Mouse (Mus musculus) layer of hippocampus, postnatal 36 days (tissue): ENCODE results near the gene Il34. TPM values are rescaled to one million over a fixed set of nuclear protein-coding genes. Genes with fewer than 3 reads are reported as not detected.

ENCODE experiments used
- DNase-seq, 2 experiments: peaks; one replicate each; pipeline ENCODE4 v3.0.0; 2022
- total RNA-seq, 2 experiments: library from RNA; stranded (reverse); gene quantifications; 2 replicates each; pipeline ENCODE4 v1.2.3; 2021

The Il34 gene
- 10 to 100 TPM; 76.7 to 81.1 TPM for total RNA-seq

DNA sequence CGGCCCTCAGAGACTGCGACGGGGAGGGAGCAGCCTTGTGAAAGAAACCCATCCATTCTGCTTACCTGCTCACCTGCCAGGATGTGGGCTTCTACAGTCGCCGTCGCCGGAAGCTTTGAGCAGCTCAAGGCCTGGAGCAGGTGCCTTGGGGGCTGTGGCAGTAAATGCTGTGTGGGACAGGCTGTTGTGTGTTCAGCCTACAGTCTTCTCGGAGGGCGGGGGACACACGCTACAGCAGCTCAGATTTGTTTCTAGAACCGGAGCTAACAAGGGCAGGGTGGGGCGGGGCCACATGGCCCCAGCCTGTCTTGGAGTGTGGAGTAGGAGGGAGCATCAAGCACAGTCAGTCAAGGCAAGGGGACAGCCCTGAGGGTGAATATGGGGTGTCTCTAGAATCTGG is at the start of gene Il34:
Gene Il34 (minus strand): TSS at position 256 of the 400 bp plus-strand sequence.
- no peak for DNase-seq

DNA sequence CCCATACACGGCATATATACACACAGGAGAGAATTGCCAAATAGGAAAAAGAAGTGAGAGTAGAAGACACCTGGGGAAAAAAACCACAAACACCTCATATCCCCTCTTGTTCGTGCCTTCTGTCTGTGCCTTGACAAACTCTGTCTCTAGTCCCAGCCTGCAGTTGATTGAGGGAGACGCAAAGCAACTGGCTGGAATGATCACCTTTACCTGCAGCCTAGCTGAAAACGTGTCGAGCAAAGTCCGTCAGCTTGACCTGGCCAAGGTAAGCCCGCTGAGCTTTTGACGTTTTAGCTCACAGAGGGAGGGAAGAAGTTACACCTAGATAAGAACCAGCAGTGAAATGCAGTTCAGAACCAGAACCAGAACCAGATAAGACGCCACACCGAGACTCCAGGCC is 45.5 kb upstream of the Il34 start:
- DNase-seq, result no peak

DNA sequence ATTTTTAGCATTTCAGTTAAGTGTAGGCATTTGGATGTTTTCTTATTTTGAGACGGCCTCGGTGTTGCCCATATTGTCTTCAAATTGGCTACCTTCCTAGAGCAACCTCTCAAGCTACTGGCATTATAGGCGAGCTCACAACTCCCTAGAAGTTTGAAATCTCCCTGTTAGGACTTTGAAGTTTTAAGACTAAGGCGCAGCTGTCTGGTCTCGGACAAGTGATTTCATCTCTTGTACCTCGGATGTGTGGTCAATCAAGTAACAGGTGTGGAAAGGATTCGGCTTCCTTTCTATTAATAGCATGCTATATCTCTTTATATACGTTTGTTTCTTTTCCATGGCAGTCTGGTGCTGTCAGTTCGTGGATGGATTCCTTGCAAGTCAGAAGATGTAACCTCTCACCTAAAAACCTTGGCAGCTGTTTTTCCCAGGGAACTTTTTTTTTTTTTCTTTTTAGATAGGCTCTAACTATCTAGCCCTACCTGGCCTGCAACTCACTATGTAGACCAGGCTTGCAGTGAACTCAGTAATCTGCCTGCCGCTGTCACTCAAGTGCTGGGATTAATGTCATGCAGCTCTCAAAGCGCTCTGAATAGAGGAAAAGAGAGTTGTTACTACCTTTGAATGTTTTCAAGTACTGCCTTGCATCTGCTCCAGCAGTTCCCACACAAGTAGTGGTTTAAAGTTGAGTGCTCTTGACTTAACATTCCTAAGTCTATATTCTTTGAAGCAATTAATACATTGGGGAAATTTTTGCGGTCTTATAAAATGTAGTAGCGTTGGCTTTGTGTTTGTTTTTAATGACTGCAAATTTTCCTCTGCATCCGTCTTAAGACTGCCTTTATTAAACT is 42.1 kb upstream of the Il34 start:
- DNase-seq, result no peak

DNA sequence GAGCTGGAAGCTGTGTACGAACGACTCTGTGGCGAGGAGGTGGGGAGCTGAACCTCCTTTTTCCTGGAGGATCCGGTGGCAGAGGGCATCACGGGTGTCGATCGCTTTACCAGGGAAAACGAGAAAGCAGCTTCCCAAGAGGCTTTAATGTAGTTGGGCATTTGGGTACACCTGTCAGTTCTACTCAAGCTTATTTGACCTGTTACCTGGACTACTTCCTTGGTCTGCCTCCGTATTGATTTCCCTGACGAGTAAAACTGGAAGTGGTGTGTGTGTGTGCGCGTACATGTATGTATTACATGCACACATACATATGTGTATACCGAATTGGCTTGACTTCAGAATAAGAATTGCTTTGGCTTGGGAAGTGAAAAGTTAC is 41.4 kb upstream of the Il34 start:
- no peak for DNase-seq

DNA sequence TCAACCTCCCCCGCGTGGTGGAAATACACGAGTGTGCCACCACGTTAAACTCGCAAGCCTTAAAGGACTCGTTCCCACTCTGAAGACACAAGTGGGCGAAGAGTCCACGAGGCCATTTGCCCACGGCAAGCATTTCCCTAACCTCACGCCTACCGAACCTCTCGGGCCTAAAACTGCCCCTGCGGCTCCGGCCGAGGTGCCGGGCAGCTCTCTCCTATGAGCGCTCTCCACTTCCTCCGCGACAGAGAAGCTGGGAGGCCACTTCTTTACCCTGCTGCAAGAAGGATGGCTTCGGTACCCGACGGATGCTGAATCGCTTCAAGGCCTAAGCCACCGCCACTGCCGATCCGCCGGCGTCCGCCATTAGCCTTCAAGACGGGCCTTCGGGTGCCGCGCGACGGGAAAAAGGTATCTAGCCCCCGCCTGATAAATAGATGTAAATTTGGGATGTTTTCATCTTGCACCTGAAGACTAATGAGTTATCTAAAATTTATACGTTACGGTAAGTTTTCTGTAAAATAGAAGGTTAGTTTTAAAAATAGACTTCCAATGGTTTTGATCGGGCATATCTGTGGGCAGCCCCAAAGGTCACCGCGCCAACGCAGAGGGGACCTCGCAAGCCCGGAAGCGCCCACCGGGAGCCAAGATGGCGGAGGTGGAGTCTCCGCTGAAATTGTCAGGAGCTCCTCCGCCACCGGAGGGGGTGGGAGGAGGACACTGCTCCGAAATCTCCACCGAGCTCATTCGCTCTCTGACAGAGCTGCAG is 40.9 kb upstream of the Il34 start, which contains the start of the genes Cog4 and Sf3b3:
Gene Cog4 (plus strand): TSS at position 196 of the 766 bp plus-strand sequence.
Gene Sf3b3 (minus strand): TSS at position 383 of the 766 bp plus-strand sequence.
- peak; percentile 82 to 85 for DNase-seq

DNA sequence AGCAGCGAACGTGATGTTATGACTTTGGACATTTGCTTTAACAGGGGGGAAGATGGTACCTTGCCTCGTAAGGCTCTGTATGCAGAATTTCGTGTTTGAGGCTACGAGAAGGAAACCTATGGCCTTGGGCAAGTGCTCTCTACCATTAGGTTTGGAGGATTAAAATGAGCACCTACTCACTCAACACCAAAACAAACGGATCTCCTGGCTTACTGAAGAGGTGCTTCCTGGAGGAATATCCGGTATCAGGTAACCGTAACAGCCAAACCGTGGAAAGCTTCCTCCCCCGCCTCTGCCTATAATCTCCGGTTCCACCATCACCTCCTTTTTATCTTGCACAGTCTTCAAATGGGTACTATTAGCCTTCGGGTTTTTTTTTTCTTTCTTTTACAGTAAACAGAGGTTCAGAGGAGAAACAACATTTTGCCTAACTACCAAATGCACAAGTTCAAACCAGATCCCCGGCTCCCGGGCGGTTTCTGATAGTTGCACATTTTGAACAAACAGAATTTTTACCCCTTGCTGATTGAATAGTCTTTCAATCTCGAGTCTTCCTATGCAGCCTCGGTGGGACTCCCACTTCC is 40.2 kb upstream of the Il34 start:
- DNase-seq, result no peak

DNA sequence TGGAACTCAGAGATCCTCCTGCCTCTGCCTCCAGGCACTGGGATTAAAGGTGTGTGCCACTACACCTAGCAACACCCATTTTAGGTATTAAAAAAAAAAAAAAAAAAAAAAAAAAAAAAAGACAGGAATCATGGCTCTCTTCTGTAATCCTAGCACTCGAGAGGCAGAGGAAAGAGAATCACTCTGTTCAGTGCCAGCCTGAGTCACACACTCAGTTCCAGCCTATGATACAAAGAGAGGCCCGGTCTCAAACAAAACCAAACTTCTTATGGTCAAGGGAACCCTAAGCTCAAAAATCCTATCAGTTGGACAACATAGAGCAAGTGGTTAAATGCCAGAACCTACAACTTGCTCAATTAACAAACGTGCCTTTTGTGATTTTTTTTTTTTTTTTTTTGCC is 39.2 kb upstream of the Il34 start:
- DNase-seq, result no peak

DNA sequence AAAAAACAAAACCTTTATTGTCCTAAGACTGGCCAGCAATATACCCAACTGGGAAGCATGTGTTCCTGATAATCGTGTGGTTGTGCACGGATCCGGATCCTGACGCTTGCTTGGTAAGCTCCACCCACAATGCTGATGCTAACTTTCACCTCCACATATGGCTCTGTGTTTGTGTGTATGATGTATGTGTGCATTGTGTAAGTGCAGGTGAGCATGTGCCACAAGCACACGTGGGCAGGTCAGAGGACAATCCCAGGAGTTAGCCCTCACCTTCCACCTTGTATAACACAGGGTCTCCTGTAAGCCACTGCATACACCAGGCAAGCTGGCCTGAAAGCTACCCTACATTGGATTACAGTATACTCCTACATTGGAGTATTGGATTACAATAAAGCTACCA is 37.5 kb upstream of the Il34 start:
- DNase-seq, result no peak

DNA sequence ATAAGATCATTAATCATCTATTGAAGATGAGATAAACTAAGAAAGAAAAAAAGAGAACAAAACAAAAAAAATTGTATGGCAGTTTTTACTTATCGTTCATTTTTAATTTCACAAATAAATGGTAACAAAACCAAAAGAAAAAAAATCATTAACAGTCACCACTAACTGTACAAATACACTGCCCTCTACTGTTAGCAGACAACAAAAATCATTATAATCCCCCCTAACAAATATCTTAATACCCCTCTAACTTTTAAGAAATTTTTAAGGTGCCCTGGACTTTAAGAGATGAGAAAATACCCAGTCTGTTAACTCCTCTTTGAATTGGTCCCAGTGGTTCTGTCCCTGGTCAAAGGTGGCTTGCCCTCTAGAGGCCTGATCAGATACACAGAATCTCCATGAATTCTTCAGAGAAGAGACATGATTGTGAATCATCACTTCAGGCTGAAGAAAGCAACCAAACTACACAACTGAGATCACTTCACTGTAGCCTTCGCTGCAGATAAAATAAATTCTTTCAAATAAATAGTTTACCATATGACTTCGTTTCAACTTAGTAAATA is 36.4 kb upstream of the Il34 start:
- no peak for DNase-seq

DNA sequence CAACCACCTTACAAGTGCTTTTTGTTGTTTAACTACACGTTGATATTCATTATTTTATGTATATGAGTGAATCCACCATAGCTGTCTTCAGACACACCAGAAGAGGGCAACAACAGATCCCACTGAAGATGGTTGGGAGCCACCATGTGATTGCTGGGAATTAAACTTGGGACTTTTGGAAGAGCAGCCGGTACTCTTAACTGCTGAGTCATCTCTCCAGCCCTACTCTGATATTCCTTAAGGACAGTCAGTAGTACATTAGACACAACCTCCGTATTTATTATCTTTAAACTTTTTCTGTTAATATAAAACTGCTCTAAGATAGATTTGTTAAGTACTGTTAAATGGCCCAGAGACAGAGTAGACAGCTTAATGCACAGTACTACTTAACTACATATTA is 26.2 kb upstream of the Il34 start:
- no peak for DNase-seq

DNA sequence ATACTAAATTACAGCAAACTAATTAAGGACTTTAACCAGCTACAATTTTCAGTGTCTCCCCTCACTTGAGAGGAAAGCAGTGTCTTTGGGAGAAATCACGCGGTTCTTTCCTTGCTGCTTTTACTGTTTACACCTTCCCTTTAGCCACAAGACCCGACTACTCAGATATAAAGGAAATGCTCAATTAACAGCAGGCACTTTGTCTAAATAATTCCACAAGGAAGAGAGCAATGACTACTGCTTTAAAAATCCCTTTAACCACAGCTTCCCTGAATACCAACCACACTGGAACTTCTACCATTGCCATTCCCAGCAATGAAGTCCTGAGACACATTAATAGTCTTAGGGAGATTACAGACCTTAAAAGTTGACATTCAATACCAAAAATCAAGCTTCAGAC is 22.8 kb upstream of the Il34 start:
- no peak for DNase-seq

DNA sequence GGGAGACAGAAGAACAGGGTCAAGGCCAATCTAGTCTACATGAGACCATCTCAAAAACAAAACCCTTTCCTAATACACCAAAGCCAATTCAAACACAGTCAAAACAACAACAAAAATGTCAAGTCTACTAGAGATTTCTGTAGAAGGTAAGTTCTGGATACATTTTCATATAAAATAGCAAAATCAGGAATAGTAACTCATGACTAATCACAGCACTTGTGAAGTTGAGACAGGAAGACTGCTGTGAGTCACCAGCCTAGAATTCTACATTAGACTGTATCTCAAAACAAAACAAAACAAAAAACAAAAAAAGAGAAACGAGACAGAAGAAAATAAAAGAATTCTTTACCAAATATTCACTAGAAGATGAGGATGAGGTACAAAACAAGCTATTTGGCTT is 19.1 kb upstream of the Il34 start:
- DNase-seq, result no peak

DNA sequence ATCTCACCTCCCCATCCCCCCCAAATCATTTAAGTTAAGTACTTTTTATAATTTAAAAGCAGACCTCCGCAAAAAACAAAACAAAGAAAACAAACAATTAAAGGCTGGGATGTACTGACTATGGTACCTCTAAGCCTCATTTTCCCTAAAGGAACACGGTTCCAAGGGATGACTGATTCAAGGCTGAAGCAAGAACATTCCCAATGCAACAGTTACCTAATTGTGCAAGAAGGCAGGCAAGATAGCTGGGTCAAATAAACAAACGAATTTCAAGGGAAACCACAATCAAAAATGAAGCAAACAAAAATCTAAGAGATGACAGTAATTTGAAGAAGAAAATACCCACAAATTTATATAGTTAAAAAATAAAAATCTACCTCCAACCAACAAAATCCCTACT is 16.2 kb upstream of the Il34 start:
- DNase-seq, result no peak

DNA sequence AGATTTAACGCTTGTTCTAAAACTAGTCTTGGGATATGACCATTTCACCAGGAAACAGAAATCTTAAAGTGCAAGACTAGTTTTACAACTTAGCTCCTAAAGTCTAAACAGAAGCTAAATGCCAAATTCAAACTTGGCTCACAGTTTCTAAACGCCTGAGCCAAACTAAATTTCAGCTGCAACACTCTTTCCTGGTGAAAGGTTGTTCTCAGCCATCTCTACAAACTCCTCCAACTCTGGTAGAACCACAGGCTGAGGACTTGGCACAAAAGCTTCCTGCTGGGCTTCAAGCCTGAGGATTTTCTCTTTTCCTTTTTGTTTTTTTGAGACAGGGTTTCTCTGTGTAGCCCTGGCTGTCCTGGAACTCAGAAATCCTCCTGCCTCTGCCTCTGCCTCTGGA is 14.5 kb upstream of the Il34 start:
- no peak for DNase-seq

DNA sequence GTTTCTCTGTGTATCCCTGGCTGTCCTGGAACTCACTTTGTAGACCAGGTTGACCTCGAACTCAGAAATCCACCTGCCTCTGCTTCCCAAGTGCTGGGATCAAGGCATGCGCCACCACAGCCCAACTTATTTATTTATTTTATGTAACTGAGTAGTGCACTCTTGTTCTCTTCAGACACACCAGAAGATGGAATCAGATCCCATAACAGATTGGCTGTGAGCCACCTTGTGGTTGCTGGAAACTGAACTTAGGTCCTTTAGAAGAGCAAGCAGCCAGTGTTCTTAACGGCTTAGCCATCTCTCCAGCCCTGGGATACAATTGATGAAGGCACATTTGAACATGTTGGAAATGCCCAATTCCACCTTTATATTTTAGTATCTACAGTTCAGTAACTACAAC is 12.9 kb upstream of the Il34 start:
- no peak for DNase-seq

DNA sequence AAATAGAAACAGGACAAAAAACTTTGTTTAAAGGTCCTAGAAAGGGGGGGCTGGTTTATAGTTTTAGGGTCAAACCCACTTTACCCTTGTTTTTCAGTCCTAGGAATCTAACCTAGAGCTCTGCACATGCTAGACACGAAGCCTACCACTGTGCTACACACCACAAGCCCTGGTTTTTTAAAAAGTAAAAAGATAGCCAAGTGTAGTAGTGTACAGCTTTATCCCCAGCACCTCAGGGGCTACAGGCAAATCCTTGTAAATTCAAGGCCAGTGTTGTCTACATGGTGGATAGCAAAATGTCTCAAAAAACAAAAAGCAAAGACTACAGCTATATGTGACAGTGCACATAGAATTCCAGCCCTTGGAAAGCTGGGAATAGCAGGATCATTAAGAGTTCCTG is 11.3 kb upstream of the Il34 start:
- DNase-seq, result no peak

DNA sequence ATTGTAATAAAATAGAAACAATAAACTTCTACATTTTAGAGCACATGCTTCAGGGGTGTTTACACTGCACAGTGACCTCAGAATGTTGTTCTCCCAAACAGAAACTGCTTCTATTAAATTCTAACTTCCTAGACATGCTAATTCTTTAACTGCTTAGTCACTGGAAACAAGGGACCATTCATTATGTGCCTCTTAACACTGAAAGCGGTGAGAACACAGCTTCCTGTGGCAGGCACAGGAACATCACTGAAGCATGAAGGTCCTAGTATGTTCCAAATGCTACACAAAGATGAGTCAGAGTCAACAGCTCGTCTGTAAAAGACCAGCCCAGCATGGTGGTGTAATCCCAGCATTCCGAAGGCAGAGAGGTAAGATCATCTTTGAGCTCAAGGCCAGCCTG is 9.6 kb upstream of the Il34 start:
- DNase-seq, result no peak

DNA sequence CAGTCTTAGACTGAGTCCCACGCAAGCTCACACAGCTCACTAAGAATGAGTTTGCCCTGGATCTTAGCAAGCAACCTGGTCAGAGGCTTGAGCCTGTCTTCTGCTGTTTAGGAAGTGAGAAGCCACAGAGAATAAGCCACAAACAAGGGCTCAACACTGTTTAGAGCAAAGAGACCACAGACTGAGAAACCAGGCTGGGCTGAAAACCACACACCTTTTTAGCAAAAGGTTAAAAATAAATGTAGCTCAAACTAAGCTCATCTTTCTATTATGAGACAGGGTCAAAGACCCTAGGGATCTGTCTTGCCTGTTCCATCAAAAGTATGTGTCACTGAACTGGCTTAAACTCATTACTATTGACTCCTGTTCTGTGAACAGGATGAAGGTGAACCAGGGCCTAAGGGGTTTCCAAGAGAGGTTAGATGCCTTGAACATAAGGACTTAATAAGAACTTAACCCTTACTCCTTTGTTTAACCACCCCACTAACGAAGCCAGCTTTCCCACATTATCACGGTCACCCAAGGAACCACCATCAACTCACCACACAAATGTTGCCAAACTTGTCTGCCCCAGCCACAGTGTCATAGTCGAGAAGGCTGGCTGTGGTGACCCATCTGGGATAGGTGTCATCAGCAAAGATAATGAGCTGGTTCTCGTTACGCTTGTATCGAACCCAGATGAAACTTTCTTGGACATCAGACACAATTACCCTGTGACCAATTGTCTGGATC is 7.5 kb upstream of the Il34 start:
- DNase-seq, result no peak

DNA sequence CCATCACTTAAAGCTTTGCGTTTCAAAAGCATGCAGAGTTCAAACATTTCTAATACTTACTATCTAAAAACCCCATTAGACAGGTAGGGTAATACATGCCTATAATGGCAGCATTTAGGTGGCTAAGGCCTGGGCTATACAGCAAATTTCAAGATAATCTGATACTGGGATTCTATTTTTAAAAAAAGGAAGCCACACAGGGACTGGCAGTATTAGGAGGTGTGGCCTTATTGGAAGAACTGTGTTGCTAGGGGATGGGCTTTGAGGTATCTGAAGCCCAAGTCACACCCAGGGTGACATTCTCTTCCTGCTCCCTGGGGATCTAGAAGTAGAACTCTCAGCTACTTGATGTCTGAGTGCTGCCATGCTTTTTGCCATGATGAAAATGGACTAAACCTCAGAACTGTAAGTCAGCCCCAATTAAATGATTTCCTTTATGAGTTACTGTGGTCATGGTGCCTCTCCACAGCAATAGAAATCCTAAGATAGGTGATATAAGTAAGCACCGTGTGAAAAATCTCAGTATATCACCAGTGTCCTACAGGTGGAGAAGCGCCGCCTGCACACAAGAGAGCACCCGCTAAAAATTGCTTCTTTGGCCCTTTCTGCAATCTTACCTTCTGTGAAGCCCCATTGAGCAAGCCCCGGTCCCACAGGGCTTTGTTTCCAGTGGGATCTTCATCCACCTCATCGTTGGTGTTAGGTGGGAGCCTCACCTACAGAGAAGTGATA is 6.8 kb upstream of the Il34 start:
- DNase-seq, result no peak

DNA sequence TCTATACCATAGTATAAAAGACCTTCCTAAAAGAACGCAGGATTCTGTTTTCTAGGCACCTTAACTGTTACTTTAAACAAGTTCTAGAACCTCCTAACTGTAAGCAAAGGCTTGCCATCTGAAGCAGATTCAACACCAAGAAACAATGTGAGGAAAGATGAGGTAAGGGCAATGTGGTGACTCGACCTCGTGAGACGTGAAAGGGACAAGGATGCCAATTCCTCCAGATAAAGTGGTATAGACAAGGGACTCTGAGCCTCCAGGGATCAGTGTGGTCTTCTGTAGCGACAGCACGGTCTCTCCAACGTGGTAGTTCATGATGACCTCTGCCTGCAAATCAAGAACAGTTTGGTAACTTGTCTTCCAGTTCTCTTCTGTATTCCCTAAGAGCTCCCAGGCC is 6.1 kb upstream of the Il34 start:
- DNase-seq, result no peak

DNA sequence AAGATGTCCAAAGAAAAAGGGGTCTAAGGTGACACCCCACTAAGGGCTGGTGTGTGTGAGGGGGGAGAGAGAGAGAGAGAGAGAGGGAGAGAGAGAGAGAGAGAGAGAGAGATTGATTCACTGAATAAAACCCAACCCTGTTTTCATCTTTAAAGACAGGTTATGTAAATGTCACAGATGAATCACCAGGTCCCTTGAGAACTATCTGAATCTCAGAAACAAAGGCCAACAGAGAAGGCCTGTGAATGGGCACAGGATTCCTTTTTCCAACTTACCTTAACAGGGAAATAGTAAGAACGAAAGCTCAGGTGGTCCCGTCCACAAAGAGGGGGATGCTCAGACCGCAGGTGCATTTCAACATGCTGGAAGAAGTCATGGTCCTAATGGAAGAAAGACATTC is 5.4 kb upstream of the Il34 start:
- DNase-seq, result no peak
